Mouse (Mus musculus) ZHBTc4 (cell line): ENCODE results near the gene Sppl2c.
A peak's percentile ranks its signal among the peaks of the same experiment; 100 is the strongest.

ENCODE experiments used
- DNase-seq: peaks from one replicate; pipeline ENCODE4 v3.0.0-alpha.2; 2011; ENCODE audit warnings: low read depth, low spot score

The Sppl2c gene

DNA sequence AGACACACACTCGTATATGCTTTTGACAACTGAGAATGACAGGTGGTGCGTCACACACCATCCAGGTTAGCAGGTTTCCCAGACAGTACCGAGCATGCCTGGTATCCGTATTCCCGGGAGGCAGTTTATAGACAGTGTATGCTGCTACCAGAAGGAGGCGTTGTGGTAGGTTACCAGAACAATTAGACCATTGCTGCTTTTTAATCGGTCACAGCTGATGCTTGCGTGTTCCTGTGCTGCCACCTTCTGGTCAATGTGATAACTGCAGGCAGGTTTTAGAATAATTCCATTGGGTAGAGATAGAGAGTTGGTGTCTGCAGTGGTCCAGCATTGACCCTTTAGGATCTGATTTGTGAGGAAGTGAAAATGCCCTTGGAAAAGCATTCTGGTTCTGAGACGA is 9.7 kb downstream of the Sppl2c start:
- DNase-seq = peak; percentile 97

DNA sequence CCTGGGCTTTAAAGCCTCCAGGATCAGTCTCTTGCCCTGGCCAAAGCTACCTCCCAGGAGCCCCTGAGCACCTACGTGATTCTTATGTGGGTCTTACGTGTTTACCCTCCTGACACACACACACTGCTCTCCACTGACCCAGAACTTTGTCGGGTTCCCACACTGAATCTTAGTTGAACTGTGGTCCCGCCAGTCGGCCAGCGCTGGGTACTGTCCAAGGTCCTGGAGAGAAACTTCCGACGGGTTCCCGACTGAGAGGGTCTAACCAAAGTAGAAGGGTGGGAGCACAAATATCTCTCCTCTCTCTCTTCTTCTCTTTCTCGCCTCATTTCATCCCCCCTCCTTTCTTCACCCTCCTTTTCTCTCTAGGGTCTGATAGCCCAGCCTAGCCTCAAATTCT is 11.7 kb downstream of the Sppl2c start:
- DNase-seq = peak; percentile 71

DNA sequence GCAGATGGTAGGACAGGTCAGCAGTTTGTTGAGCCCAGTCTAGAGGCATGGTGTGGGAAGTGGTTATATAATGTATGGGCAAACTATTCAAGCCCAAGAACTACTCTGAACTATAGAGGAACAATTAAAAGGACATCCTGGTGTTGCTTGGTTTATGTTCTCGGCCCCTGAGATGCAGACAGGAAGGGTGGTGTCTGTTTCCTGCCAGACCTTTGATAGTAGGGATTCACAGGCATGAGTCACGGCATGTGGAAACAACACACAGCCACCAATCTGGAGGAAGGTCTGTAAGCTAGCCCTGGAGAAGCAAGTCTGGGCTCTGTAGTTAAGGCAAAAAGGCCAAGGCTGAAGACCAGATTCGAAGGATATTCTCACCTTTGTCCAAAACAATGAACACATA is 17.1 kb downstream of the Sppl2c start:
- no peak for DNase-seq

DNA sequence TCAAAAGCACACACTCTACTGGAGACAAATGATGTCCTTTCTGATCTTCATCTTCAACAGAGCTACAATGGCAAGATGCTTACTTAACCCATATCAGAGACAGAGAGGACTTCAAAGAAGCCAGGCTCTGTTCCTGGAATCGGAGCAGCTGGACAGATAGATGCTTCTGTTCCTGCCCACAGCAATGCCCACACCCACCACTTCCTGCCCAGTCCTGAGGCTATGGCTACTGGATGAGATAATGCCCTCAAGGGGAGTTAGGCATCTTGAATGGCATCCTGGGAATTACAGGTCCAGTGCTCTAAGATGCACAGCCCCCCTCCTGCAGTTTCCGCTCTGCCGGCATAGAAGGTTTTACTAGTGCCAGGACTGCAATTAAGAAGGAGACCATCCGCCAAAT is 20.4 kb downstream of the Sppl2c start:
- DNase-seq = no peak

DNA sequence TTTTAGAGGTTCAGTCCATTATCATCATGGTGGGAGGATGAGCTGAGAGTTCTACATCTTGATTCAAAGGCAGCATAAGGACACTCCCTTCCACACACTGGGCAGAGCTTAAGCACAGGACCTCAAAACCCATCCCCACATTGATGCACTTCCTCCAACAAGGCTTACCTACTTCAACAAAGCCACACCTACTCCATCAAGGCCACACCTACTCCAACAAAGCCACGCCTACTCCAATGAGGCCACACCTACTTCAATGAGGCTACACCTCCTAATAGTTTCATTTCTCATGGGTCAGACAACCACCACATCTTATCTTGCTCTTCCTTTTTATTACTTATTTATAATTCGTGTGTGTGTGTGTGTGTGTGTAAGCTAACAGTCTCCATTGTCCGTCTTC is 22.9 kb downstream of the Sppl2c start:
- peak; percentile 64 for DNase-seq

DNA sequence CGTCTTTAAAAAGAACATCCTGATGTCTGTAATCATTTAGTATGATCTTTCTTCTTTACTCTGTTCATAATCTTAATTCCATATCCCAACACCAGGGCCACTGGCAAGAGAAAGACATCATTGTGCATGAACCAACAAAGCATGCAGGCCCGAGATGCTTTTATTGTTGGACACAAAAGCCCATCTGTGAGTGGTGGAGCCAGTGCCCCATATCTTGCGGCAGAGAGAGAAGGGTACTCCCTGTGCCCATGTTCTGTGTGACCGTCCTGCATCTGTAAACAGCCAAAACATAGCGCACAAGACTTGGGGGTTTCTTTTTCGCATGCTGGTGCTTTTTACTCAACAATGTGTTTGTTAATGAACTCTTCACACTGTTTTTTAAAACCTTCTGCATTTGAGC is 25.1 kb downstream of the Sppl2c start:
- DNase-seq = no peak

DNA sequence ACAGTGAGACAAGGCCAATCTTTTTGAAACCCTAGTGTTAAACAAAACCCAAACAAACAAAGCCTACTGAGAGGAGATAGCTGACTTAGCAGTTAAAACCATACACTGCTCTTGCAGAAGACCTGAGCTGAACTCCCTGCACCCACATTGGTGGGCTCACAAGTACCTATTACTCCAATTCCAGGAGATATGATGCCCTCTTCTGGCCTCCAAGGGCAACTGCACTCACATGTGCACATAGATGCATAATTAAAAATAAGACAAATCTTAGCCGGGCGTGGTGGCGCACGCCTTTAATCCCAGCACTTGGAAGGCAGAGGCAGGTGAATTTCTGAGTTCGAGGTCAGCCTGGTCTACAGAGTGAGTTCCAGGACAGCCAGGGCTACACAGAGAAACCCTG is 28.0 kb downstream of the Sppl2c start:
- DNase-seq = peak; percentile 71

DNA sequence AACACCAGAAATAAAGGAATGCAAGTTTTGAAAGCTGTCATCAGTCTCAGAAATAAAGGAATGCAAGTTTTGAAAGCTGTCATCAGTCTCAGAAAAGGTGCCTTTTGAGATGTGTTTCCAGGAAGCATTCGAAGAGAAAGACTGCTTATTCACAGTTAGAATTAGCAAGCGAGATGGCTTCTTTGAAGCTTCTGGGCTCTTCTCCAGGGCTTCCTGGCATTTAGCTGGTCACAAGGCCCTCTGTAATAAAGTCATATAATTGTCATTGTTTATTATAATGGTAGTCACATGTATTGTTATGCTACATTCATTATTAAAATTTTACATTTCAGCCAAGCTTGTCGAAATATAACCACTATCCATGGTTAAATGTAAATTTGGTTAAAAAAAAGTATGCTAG is 31.9 kb downstream of the Sppl2c start:
- no peak for DNase-seq

DNA sequence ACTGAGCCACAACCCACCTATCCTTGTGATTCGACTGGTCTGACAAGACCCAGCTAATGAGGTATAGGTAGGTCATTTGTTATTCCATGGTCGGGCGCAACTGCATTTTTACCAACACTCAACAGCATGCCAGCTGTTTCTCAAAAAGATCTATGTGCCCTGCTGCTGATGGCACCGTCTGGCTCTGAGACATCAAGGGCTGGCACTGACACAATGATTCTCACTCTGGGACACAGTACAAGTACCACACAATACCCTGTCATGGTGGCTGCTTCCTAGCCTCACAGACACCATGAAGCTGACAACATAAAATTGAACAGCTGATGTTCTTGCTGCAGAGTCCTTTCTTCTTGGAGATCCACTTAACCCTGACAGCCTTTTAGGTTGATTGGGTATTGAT is 34.2 kb downstream of the Sppl2c start:
- DNase-seq = no peak

DNA sequence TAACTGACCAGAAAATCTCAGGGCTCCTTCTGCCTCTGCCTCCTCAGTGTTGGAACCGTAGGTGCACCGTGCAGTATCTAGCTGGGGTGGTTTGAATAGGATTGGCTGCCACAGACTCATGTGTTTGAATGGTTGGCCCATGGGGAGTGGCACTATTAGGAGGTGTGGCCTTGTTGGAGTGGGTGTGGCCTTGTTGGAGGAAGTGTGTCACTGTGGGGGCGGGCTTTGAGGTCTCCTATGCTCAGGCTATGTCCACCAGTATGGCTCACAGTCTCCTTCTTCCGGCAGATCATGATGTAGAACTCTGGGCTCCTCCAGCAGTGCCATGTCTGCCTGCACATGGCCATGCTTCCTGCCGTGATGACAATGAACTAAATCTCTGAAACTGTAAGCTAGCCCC is 35.6 kb downstream of the Sppl2c start:
- peak; percentile 74 for DNase-seq

DNA sequence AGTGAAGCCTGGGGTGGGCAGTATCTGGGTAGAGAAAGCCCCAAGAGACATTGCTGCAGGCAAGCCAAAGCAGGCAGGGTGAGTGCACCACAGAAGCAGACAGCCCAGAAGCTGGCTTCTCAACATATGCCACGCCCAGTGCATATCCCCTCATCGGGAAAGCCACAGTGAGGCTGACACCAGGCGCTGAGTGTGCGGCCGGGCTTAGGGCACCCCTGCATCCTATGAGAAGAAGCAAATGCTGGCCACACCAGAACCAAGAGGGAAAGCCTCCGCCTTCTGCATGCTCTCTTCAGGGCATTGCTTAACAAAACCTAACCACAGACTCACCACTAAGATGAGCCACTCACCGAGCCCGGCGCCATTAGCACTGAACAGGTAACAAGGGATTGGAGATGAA is 37.2 kb downstream of the Sppl2c start:
- peak; percentile 55 for DNase-seq

DNA sequence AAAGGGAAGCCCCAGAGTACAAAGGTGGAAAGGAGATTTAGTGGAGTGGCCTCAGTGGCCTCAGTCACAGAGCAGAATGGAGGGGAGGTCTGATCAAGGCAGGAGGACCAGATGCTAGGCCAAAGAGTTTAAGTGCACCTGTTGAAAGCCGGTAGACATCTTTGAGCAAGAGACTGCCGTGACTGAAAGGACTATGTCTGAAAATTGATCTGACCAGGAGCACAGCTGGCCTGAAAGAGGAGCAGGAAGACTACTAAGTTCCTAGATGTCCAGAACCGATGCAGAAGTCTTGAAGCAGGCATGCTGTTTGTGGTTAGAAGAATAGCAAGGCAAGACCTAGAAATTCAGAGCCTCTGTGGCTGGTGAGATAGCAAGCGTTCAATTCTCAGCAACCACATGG is 43.3 kb downstream of the Sppl2c start:
- no peak for DNase-seq

DNA sequence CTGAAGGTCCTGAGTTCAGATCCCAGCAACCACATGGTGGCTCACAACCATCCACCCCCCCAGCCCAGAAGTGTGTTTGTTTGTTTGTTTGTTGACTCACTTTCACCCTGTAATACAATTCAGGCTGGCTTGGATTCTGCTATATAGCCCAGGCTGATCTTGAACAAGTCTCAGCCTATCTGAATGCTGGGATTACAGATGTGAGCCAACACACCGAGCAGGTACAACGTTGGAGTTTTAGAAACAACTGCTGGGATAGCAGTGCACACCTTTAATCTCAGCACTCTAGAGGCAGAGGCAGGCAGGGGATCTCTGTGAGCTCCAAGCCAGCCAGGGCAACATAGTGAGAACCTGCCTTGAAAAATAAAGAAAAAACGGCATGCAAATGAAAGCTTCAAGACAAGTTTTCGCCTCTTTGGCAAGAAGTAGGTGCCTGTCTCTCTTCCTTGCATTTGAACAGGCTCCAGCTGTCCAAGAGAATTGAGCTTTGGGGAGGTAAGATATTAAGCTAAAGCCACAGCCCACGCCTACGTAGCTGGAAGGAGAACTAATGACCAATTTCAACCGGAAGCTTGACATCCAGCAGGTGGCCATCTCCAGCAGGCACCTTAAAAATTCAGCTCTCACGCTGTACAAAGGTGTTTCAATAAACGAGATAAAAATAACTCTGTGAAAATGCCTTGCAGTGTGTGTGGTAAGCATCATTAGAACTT is 44.1 kb downstream of the Sppl2c start:
- DNase-seq = peak; percentile 19

DNA sequence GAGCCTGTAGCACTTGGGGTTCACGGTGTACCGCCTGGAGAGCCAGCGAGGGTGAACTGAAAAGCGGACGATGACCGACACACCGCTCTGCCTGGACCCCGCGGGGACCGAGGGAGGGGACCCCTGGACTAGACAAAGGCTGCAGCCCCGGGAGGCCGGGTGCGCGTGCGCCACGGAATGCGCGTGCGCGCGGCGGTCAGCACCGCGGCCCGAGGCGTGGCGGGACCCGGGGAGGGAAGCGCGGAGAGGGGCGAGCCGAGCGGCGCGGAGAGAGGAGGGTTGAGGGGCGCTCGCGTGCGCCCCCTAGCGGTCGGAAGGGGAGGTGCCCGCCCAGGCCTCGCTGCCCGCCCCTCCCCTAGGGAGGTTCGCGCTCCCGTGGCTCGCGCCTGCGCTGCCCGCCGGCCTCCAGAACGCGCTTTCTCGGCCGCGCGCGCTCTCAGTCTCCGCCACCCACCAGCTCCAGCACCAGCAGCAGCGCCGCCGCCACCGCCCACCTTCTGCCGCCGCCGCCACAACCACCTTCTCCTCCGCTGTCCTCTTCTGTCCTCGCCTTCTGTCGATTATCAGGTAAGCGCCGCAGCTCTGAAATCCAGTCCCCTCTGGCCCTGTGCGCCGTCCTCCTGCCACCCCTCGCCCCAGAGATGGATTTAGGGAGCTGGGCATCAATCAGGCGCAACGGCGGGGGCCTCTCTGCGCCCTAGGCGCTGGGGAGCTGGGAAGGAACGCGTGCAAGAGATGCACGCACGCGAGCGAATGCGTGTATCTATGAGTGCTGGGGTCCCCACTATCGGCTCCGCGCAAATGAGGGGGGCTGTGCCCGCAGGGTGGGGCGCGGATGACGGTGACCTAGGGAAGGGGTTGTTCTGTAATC is 45.1 kb downstream of the Sppl2c start, which contains the start of gene Mapt:
TSS of gene Mapt (plus strand) at position 350 of the 871 bp plus-strand sequence.
- DNase-seq = peak; percentile 98

DNA sequence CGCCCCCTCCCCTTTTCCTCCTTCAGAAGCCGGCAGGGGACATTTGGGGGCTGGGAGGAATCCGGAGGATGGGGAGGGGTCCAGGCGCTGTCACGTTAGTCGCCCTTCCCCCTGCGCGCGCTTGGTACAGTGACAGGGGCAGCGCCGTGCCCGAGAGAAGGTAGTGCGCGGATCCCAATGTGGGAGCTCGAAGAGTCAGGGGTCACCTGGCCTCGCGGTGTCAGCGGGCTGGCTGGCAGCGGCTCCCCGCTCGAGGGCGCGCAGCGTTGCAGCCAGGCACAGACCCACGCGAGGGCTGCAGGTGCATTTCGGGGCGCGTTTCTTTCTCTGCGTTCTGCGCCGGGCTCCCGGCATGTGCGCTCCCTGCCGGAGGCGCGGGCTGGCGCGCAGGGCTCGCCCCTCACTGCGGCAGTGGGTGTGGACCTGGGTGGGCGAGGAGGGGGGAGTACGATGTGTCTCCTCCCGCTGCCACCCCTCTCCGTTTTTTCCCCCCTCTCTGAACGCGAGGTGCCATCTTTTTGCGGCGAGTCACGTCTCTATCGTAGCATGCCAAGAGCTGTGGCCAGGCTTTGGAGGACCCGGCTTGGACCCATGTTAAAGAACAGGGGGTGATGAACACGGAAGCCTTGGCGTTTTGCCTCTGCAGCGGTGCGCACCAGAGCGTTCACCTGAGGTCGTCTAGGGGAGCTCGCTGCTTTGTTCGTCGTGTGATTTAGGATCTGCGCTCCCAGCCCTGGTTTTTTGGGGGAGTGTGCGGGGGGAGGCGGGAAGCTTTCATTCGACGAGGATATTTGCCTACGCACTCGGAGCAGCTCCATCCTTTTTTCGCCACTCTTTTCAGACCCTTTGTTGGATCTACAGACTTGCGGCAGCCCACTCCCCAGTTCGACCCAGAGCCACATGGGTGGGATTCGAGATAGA is 46.3 kb downstream of the Sppl2c start:
- peak; percentile 70 for DNase-seq

DNA sequence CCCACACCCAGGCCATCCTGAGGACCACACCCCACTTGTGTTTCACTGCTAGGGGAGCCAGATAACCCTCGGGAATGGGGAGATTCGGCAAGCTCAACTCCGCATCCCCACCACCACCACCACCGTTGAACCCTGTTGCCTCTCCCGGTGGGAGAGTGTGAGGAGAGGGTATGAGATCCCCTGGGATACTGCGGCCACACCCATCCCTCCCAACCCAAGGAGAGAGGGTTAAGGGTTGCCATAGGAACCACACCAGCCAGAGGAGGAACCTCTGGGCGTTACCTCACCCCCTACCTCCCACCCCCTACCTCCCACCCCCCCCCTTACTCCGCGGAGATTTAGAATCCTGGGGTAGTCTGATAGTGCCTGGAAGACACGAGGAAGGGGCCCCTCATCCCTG is 47.0 kb downstream of the Sppl2c start:
- peak; percentile 56 for DNase-seq

DNA sequence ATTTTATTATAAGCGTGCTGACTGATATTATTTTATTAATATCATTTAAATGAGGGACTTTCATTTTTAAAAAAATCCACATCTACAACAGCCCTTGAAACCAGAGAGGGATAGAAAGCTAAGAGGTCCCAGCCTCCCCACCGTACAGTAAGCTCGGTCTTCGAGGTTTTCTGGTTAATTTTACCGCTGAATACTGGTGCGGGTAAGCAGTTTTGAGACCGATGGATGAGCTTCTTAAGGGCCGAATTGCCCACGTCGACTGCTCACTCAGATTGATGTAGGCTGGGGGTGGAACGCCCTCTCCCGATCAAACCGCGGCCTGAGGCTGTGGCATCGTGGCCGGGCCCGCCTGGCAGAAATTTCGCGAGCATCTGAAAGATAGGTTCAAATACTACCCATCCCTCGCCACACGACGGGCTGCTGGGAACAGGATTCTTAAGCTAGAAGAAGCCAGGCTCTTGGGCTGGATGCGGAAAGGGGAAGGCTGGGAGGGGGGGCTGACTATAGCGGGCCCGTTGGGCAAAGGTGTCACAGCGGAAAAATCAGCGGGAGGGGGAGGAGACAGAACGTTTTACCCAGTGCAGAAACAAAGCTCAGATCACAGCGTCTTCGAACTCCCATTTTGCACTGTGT is 47.6 kb downstream of the Sppl2c start:
- peak; percentile 36 for DNase-seq

DNA sequence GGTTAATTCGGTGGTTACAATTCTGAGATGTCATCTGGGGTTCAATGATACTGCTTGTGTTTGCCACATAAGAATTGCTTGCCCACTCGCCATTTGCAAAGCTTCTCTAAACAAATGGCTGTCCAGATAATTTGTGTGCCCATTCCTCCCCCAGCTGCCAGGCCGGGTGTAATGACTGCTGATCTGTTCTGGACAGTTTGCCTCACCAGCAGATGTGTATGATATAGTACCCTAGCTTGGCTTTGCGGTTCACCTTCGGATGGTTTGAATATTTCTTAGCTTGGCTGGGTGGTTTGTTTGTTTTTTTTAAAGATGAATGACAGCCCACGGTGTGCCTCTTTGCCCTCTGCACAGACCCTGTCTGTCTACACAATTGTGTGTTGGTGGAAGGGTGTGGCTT is 48.6 kb downstream of the Sppl2c start:
- no peak for DNase-seq

DNA sequence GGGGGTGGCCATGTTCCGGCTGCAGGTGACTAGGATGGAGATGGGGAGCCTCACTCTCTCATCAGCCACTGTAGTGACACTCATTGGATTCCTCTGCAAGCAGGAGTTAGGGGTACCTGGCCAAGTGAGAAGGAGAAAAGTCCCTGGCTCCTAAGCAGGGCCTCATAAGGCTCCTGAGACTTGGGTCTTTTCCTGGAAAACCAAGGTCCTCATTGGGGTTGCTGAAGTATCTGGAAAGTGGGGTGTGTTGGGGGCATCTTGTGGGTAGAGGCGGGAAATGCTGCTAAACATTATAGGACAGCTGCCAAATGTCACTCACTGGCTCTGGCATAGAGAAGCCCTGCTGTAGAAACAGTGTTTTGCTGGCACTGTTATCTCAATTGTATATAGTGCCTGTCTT is 49.8 kb downstream of the Sppl2c start:
- DNase-seq = no peak

DNA sequence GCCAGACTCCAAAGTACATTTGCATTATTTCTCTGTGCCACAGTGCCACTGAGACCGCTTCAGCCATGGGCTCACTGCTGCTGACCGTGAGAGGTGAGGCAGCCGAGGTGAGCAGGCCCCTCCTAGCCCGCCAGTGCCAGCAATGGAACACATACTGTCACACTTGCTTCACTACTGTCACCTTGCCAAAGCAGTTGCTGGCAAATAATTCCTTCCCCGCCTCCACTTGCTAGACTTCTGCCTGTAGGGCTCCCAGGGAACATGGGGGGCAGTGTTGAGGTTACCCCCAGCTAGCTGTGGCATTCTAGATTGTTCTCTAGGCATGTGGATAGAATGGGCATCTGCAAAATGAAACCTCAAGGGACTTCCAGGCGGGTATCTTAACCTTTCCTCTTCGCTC is 51.1 kb downstream of the Sppl2c start:
- DNase-seq = no peak

DNA sequence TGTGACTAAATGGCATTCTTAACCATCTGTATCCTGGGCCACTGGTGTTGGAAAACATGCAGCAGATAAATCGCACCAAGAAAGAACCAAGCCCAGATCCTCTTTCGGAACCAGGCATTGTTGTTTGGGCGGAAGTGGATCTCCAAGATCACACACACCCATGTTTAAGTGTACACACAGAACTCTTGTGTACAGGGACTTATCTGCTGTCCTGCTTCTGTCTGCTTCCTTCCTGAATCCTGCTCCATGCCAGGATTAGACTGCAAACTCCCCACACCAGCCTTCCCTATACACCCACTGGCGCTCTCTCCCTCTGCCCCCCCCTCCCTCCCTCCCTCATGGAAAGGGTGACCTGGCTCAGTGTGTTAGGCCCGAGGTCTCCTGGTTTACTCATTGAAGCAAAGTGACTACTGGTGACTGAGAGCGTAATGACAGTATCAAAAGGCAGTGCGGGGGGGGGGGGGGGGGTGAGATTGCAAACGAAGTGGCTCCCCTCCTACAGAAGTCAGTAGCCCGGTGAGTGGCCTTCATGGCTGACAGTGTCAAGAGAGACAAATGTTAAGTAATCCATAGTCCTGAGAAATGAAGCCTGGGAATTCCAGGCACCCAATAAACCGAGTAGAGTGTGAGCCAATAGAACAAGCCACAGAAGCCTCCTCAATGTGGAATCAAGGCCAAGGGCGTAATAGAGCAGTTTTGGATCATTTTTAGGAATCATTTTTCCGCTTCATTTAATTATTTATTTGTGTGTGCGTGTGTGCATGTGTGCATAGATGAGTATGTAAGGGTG is 52.0 kb downstream of the Sppl2c start:
- DNase-seq = no peak
